Mouse (Mus musculus): ENCODE data around the gene Ccm2l.

Ccm2l gene

GRCm38 (mm10) chr2:153065747-153066508 lies at the start of gene Ccm2l:
Ccm2l (plus strand) TSS chr2:153065955.
- DNase-seq (ENCODE audit: low spot score), result no peak

DNA sequence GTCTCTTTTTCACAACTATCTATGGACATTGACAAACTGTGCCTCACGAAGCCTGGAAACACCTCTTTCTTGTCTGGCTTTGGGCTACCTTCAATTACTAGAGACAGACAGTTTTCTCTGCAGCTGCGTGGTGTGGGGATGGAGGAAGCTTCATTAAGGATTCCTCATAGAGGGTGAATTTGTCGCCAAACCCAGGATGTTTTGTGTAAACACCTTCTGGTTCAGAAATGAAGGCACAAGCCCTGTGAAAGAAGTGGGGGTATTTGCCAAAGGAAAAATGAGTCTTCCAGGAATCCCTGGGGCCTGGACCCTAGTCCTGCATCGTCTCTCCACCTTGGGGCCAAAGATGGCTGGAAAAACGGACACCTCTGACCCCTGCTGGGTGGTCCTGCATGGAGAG lies 49.0 kb upstream of the Ccm2l start:
- no peak for DNase-seq (ENCODE audit: low spot score)

GRCm38 (mm10) chr2:153019355-153019754 lies 46.4 kb upstream of the Ccm2l start:
- DNase-seq (ENCODE audit: low spot score), result no peak

GRCm38 (mm10) chr2:153021163-153021562 lies 44.6 kb upstream of the Ccm2l start:
- DNase-seq (ENCODE audit: low spot score), result no peak

GRCm38 (mm10) chr2:153022855-153023254 lies 42.9 kb upstream of the Ccm2l start:
- no peak for DNase-seq (ENCODE audit: low spot score)

DNA sequence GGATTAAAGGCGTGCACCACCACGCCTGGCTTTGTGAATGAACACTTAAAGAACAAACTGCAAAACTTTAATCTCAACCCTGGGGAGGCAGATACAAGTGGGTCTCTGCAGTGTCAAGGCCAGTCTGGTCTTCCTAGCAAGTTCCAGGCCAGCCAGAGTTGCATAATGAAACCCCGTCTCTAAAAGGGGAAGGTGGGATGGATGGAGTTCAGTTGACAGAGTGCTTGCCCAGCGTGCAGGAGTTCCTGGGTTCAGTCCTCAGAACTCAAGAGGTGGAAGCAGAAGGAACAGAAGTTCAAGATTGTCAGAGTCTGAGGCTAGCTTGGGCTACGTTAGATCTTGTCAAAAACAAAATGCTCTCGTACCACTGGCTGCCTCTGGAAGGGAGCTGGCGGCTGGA lies 39.7 kb upstream of the Ccm2l start:
- no peak for DNase-seq (ENCODE audit: low spot score)

DNA sequence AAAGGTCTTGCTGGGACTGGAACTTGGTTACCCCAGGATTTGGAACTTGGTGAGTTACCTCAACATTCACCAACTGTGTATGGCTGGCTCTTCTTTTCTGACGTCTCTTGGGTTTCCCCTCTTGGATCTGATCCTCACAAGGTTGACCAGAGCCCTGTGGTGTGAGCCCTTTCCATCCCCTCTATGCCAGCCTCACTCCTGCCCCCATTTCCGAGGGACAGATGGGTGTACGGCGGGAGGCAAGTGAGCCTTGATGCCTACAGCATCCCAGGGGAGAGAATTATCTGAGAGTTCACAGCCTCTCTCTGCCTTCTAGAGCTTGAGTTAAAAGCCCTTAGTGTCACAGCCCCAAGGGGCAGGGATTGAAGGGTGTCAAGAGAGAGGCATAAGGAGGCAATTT lies 38.3 kb upstream of the Ccm2l start:
- DNase-seq (ENCODE audit: low spot score), result no peak

- no peak for DNase-seq (ENCODE audit: low spot score)
Measured at GRCm38 (mm10) chr2:153030422-153030821, 35.3 kb upstream of the Ccm2l start.

GRCm38 (mm10) chr2:153031126-153032082 lies 34.4 kb upstream of the Ccm2l start, which contains the start of gene Xkr7:
Xkr7 (plus strand) TSS chr2:153031852.
- DNase-seq (ENCODE audit: low spot score), result no peak

- DNase-seq (ENCODE audit: low spot score), result no peak
Measured at GRCm38 (mm10) chr2:153032083-153032842, 33.5 kb upstream of the Ccm2l start.

GRCm38 (mm10) chr2:153032973-153033372 lies 32.8 kb upstream of the Ccm2l start:
- DNase-seq (ENCODE audit: low spot score), result no peak

DNA sequence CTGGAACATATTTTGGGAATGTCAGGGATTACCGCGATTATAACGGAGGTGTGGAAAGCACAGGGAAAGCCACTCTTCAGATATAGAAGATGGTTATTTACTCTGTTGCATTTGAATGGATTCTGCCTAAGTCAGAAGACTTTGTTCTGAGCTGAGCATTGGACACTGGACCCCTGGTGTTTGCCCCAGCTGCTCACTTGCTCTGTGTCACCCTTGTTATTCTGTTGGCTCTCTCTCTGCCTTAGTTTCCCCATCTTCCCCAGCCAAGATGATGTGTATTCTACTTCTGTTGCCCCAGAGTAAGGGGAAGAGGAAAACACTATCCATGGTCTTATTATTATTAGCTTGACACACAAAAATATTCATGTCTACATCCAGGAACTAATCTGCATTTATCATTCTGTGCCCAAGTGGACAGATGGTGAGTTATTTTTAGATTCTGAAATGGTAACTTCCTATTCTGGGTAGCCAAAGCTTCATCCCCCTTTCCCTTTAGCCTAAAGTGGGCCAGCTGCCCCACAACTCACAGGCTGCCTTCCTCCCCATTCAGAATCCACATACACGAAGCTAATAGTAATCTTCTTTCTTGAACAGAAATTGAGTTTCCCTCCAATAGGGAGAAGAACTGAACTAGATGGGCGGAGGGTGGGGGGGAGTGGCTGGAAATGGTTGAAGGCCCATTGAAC lies 32.1 kb upstream of the Ccm2l start:
- DNase-seq (ENCODE audit: low spot score), result no peak

DNA sequence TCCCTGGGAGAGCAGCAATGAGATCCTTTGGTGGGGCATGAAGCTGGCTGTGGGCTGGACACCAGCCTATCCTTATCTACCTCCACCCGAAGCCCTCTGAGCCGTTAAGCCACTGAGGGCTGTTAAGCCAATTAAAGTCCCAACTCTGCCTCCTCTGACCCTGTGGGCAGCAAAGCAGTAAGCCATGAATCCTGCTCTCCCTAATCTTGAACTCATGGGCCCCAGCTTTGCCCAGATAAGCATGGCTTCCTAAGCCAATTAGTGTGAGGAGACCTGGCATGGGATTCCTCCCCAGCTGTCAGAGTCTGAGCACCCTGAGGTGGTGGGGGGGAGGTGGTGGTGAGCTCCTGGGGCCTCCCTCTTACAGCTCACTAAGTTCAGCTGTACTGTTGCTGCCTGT lies 29.1 kb upstream of the Ccm2l start:
- DNase-seq (ENCODE audit: low spot score), result no peak

DNA sequence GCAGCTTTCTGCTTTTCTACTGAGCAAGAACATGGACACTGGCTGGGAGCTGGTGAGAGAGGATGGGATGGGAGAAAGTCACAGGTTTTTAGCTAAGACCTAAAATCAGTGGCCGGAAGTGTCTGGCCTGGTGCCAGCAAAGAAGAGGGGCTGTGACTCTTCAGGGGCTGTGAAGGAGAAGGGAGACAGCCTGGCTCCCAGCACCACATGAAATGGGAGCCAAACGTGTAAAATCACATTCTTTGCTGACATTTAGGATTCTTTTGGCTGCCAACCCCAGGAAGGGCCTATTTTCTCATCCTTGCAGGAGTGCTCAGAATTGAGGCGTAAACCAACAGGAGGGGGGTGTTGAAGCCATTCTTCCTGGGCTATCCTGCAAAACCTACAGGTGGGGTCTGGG lies 21.9 kb upstream of the Ccm2l start:
- no peak for DNase-seq (ENCODE audit: low spot score)

DNA sequence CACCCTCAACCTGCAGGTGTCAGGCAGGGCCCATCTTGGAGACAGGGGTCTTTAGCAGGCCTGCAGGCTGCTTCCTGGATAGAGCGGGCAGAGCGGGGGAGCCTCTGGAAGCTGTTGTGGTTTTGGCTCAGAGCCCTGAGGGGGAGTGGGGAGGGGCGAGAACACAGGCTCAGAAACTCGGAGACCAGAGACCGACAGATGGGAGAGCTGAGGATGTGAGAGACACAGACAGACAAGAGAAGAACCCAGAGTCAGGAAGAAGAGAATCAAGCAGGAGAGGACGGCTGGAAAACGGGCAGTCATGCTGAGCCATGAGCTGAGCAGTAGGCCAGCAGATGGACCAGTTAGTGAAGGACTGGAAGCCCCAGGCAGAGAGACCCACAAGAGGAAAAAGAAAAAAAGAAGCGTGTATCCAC lies 19.9 kb upstream of the Ccm2l start:
- no peak for DNase-seq (ENCODE audit: low spot score)

DNA sequence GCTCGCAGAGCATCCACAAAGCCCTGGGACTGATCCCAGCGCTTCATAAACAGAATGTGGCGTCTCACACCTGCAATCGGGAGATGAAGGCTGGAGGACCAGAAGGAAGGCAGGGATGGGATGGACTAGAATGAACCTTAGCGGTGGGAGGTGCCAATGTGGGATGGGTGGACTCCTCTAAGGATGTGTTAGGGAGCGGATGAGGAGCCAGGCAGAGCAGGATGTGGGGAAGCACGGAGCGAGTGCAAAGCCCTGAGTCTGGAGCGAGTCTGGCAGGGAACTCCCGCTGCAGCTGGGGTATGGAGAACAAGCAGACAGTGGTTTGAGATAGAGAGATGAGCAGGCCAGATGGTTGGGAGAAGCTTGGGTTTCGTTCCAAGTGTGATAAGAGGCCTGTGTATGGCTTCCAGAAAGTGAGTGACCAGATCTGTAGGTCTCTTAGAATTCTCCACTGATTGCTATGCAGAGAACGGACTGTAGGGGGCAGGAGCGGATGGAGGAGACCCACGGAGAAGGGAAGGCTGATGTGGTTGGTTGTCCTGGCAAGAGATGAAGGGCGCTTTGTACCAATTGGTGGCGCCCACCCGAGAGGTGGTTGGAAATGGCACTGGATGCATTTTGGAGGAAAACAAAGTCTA lies 17.8 kb upstream of the Ccm2l start:
- peak; percentile 24 for DNase-seq (ENCODE audit: low spot score)

DNA sequence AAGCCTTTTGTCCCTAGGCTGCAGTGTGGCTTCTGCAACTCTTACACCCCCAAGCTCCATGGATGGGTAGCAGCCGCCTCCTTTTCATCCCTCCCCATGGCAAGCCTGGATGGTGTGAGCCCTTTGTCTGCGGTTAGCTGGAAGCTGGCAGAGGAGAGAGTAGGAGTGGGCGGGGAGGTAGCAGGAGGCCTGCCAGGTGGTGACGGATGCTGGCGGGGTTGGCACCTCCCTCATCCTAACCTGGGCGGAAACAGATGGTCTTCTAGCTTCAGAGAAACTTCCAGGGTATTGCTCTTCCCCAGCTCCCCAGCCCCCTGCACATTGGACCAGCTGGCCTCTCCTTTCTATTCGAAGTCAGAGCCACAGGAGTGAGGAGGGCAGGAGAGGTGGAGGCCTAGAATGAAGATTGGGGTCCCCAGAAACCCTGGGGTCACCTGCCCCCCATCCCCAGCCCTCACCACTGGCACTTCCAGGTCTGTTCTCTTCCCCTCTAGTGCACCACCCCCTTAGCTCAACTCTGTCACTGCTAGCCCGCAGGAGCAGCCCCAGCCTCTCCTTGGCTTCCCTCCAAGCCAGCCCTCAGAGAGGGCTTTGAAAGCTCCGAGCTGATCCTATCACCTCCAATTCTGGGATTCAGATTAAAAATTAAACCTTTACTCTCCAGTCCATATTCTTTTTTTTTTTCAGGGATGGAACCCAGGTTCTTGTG lies 16.3 kb upstream of the Ccm2l start:
- DNase-seq (ENCODE audit: low spot score), result no peak

GRCm38 (mm10) chr2:153049997-153050358 lies 15.8 kb upstream of the Ccm2l start:
- DNase-seq (ENCODE audit: low spot score), result no peak

DNA sequence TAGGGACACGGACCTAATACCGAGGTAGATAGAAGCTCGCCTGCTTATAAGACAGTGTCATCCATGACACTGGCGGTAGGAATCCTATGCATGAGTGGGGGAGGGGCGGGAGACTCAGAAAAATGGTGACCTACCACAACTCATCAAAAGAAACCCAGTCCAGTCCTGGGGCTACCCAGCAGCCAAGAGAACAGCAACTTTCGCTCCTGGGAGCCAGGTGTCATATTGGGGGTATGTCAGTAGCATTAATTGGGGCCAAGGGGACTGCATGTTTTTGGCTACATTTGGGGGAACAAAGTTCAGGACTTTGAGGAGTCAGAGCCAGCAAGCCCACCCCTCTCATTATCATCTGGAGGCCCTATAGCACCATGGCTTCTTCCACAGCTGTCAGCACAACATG lies 14.7 kb upstream of the Ccm2l start:
- no peak for DNase-seq (ENCODE audit: low spot score)

DNA sequence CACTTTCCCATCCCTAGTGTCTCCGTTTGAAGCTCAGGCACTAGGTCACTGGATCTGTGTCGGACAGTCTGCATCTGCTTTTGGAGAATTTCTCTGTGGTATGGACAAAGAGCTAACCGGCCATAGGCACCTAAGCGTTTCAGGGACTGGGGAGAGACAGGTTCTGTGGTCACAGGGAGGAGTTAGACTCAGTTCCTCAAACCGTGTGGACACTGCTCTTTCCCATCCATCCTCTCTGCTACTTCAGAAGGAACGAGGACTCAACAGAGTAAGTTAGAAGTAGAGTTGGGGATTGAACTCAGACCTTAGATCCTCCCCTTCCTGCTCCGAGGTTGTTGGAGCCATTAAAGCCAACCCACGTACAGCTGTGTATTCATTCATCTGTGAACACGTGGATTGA lies 14.2 kb upstream of the Ccm2l start:
- DNase-seq (ENCODE audit: low spot score), result no peak
